Mouse (Mus musculus): Measurements from ENCODE around the gene Clca3a2.

- TF ChIP-seq POLR2A (IDR thresholded peaks at IDR 0.05; ENCODE audit: borderline replicate concordance, extremely low read depth, low read depth, low read length) (no peak), CTCF (IDR thresholded peaks at IDR 0.05; ENCODE audit: insufficient read depth, low read length) (no peak)
These were observed 8.0 kb upstream of the Clca3a2 start for GRCm38 (mm10) chr3:144827257-144827656.

All from lung, adult 2 months (tissue).